Mouse (Mus musculus) gonadal fat pad, adult 2 months (tissue): Measurements from ENCODE around the gene Fam240a. TPM values are rescaled to one million over a fixed set of nuclear protein-coding genes. Genes with fewer than 3 reads are reported as not detected.

ENCODE experiments used
- DNase-seq: peaks from one replicate; pipeline ENCODE4 v3.0.0-alpha.2; 2012; ENCODE audit warnings: low read depth
- polyA plus RNA-seq: library from polyadenylated mRNA; depleted of rRNA; stranded (reverse); fragments of >200 nt; gene quantifications from 2 replicates; pipeline ENCODE4 v1.2.3, GENCODE M21; 2012; rRNA removed

Fam240a gene
- not detected in 2 replicates for polyA plus RNA-seq

DNA sequence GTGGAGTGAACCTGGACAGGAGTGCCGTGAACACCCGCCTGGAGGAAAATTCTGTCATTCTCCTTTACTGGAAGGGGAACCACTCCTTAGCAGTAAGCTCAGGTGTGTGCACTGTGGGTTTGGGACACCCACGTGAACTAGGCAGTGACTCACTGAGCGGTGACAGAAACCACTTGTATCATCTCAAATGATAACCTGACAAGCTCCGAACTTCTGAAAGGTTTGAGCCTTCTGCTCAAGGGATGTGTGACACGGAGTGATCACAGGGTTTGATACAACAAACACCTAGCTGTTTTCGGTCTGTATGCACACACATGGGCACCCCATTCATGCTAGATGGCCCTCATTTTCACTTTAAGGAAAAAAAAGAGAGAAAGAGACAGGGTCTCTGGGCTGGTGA, at the start of gene Fam240a:
Gene Fam240a, minus strand, starts transcription at position 76 of the 400 bp plus-strand sequence.
- DNase-seq, result no peak

DNA sequence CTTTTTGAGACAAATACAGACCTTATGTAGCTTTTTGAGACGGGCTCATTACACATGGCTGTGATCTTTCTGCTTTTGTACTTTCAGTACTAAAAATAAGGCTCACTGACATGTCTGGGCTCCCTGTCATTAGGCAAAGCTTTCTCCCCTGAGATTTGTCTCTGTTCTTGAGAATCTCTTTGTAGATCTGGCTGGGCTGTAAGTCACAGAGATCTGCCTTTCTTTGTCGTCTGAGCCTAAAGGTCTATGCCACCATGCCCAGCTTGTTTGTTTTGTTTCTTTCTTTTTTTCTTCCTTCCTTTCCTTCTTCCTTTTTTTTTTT, 49.2 kb upstream of the Fam240a start:
- DNase-seq, result no peak

DNA sequence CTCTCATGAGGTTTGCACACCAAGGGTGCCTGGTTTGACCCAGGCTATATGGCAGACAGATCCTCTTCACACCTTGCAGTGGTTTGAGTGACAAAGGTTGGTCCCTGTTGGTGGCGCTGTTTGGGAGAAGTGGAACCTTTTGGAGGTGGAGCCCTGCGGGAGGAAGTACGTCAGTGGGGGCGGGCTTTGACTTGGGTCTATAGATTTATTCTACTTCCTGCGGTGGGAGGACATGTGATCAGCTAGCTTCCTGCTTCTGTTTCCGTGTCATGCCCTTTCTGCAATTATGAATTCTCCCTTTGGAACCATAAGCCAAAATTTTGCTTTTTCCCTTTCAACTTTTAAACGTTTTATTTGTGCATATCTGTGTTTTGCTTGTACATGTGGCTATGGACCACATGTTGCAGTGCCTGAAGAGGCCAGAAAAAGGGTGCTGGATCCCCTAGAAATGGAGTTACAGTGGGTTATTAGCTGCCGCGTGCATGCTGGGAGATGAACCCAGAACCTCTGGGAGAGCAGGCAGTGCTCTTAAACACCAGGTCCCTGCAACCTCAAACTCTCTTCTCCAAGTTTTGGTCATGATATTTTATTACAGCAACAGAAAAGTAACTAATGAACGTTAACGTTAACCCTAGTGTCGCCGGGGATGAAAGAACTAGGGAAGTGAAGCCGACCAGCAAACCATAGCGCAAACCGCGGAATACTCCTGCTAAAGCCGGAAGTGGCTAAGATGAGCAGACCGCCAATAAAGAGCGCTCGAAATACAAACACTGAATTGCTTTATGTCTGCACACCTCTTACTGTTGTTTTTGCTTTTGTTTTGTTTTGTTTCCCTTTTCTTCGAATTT, 48.6 kb upstream of the Fam240a start:
- DNase-seq, result no peak

DNA sequence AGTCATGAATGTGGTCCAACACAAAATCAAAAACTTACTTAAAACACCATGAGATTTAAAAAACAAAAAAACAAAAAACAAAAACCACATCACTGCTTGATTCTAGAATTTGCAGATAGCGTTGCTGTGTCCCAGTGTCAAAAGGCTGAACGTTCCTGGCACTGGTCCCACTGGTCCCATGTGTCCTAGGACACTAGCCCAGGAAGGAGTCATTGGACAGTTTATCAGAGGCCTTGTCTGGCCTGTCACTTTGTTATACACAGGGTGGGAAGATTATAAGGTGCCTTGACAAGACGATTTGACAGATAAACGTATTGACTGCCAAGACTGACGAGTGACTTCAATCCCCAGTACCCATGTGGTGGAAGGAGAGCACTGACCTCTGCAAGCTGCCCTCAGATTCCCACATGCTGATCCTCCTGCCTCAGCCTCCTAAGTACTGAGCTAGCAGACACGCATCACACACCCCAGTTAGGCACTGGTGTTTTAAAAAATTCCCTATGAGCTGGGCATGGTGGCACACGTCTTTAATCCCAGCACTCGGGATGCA, 47.0 kb upstream of the Fam240a start:
- no peak for DNase-seq

DNA sequence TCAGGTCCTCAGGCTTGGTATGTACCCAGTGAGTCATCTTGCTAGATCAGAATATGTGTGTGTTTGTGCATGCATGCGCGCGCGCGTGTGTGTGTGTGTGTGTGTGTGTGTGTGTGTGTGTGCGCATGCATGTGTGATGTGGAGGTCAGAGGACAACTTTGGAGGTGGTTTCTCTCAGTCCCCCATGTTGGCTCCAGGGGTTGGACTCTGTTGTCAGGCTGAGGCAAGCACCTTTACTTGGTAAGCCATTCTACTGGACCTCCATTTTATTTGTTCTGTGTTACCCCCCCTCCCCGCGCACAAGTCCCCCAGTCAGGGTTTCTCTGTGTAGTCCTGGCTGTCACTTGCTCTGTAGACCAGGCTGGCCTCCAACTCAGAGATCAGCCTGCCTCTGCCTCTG, 44.7 kb upstream of the Fam240a start:
- no peak for DNase-seq

DNA sequence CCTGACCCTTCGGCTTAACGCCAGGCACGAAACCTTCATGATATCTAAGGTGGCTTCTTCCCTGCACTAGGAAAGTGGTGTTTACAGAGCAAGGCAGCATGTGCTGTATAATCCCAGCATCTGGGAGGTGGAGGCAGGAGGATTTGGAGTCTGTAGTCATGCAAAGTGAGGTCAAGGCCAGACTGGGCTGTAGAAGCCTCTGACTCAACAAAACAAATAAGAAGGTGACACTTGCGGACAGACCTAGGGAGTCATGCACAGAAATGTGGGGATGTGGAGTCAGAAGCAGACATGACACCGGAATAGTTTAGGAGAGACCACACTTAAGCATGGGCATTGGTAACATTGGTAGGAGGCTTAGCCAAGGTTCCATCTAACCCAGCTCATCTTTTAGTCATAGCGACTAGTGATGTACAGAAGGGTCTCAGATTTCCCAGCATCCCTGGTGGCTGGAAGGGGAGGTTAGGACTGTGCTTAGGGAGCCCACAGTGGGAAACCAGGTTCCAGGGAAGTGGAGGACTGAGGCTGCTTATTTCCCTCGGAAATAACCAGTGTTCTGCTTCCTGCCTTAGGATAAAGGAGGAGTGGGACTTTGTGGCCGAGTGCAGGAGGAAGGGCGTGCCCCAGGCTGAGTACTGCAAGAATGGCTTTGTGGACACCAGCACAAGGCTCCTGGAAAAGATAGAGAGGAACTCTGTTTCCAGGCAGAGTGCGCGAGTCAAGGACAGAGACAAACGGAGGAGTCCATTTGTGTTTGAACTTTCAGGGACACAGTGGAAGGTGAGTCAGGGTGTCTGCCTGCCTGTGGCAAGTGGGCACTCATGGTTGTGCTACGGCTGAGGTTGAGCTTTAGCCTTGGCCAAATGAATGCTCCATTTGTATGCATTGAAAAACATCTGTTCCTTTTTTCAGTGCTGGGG, 43.8 kb upstream of the Fam240a start:
- DNase-seq, result no peak

DNA sequence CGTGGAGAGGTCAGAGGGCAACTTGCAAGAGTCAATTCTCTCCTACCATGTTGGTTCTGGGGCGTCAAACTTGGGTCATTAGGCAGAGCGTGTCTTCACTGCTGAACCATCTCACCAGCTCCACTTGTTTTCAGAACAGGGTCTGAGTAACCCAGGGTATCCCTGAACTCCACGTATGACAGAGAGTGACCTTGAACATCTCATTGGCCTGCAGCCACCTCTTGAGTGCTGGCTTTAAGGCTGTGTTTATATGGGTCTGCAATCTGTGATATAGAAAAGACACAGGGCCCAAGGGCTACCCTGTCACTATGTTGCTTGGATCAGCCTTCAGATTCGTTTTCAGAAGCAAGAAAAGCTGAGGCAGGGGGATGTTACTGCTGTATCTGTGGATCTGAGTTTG, 43.0 kb upstream of the Fam240a start:
- DNase-seq, result no peak

DNA sequence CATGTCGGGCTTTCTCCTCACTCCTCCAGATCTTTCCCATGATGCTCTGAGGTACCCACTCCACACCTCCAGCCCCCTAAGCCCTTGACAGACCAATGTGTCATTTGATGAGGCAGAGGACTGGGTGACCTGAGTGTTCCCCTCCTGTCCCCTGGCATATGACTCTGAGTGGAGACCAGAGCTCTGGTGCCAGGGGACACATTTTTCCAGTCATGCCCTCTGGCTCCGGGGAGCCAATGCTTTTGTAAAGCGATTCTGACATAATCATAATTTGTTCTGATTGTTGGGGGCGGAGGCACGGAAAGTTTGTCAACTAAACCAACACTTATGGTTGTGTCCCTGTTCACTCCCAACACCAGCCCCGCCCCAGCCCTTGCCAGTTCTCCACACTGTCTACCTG, 39.3 kb upstream of the Fam240a start:
- DNase-seq, result no peak

DNA sequence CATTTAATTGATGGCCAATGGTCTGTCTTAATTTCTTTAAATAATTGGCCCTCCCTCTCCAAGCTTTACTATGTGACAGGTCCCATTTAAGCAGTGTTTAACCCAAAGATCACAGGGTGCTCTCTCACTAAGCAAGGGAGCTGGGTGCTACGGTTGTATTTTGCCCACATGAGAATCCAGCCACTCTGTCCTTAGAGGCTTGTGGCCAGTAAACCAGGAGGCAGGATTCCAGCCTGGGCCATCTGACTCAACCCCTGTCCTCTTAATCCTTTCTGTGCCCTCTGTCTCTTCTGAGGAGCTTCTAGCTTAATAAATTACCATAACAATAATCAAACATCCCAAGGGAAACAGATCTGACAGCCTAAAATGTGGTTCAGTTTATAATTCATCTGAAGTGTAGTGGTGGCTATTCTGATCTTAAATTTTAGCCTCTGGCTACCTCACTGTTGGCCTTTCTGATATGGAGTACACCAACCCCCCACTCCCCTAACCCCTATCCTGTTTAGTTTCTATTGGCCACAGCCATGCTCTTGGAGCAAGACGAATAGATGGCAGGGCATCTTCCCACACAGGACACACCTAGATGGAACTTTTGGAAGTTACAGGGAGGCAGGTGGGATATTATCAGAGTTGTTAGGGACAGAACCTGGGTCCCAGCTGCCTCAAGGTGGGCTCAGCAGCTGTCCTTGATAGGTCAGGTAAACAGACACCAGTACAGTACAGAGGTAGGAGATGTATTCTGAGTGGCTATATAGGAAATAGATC, 38.2 kb upstream of the Fam240a start:
- no peak for DNase-seq

DNA sequence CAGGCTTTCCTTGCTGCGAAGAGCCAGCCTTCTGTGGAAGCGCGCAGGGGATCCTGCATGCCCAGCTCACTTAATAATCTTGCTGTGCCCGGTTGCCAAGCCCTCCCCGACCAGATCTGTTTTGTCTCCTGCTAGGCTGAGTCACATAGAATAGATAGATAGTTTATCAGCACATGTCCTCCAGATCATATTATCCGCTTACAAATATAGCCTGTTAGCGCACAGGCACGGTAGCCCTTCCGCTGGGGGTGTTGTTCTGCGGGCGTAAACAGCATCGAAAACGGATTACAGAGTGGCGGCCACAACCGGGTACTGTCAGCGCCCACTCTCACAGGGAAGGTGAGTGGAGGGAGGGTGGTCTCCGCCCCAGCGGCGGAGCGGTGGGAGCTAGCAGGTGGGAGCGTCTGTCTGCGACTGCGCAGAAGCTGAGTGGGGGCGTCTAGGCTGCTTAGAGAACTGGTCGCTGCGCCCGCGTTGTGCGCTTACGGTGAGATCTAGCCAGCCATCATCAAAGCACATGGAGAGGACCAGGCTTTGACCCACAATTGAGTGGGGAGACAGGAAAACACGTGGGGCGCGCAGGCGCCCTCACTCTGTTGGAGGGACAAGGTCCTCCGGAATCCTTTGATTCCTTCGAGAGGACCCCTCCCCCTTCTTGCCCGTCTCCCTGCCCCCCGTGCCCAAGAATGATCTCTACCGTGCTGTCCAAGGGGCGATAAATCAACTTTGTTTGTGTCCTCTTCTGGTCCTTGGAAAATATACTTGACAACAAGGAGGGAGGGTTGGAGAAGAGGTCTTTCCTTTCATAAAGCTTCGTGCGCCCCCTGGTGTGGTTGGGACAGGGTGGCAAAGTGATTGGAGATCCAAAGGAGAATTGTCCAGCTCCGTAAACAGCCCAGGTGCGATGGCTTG, 37.1 kb upstream of the Fam240a start:
- DNase-seq, result no peak

DNA sequence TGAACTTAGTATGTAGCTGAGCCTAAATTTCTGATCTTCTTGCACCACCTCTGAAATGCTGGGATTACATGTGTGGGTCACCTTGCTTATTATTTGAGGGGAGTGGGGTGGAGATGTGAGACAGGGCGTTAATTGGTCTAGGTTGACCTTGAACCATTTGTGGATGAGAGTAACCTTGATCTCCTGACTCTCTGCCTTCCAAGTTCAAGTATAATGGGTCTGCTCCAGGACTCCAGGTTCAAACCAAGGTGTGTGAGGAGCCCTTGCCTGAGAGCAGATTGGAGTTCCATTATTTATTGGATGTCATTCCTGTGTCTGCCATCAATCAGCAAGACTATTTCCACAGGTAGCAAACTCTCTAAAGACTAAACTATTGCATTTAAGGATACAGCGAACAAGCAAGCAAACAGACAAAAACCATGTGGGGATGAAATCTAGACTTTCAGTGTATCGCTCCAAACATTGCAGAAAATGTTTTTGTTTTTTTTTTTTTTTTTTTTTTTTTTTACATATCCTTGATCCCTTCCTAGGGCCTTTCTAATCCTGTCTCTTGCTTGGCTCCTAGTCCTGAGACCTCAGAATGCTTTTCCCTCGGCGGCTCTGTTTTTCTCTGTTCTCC, 36.4 kb upstream of the Fam240a start:
- DNase-seq, result no peak

DNA sequence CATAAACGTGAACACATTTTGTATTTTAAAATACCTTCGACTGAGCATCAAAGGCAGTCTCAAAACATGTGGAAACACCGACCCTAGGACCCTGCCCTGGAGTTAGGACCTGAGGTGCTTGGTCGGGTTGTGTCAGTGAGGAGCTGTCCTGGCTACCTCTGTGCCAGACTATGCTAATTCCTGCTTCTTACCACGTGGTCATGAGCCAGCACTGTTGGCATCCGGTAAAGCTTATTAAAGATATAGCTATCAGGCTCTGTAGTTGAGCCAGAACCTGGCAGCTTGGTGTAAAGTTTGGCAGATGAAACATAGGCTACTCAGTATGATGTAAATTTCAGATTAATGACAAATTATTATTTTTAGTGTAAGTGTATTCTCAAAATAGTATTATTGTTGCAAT, 35.7 kb upstream of the Fam240a start:
- DNase-seq, result no peak

DNA sequence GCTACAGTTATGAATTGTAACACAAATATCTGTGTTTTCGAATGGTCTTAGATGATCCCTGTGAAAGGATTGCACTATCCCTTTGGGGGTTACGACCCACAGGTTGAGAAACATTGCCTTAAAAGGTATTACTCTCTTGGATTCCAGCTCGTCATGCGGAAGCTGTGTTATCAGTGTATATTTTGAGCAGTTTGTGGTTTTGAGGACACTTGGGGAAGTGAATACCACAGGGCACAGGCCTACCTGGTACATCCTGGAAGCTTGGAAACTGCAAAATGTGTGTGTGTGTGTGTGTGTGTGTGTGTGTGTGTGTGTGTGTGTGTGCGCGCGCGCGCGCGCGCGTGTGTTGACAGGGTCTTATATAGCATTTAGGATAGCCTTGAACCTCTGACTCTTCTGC, 35.2 kb upstream of the Fam240a start:
- no peak for DNase-seq

DNA sequence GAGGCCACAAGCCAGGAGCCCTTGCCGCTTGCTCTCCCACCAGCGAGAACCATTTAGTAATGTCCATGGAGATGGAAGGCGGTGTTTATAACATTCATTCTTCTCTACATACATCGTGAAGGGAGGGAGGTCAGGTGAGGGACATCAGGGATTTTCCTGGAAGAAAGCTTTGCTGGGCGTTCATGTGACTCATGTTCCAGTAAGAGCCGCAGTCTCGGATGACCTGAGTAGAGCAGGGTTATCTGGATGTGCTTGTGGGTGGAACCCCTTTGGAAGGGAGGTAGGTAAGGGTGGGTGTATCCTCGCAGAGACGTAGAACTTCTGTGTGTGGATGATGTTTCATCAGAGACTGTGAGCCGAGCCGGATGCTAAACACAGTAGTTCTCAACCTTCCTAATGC, 34.7 kb upstream of the Fam240a start, which contains the start of gene Lrrc2:
Gene Lrrc2, plus strand, starts transcription at position 149 of the 400 bp plus-strand sequence.
- no peak for DNase-seq

DNA sequence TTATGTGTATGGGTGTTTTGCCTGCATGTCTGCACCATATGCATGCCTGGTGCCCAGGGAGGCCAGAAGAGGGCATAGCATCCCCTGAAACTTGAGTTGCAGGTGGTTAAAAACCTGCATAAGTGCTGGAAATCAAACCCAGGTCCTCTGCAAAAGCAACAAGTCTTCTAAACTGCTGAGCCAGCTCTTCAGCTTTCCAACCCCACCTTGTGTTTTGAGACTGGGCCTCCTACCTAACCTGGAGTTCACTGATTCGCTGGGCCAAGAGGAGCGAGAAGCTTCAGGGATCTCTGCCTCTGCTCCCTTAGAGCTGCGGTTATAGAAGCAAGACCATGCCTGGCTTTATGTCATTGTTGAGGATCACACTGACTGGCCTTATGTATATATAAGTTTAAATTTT, 33.4 kb upstream of the Fam240a start:
- DNase-seq, result no peak

DNA sequence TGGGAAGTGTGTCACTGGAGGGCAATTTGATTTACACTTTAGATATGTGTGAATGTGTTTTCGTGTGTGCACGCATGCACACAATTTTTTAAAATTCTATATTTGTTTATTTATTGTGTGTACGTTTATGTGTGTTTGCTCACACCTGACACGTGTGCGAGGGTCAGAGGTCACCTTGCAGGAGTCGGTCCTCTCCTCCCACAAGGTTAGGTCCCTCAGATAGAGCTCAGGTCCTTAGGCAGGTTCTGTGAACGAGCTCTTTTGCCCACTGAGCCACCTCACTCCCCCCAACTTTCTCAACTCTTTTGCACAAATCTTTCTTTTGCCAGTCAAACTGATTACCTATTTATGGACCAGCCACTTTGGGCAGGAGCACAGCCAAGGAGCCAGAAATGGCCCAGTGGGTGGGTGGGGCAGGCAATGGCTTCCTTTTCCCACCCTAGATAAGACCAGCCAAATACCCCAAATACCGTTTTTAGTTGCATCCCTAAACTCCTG, 32.2 kb upstream of the Fam240a start:
- no peak for DNase-seq

DNA sequence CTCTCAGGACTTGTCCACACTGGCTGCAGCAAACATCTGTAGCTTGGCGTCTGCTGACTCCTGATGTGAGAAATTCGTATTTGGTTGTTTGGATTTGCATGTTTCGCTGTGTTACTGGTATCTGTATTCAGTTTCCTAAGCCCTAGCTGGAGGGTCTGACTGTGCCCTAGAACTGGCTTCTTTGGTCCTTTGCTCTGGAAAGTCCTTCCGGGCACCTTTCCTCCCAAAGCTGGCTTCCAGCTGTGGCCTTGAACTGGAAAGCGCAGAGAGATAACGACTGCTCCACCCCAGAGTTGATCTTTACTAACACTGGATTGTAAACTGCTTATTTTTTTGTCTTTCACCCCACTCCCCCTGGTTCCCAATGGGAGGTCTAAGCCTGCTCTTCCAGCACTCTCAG, 31.2 kb upstream of the Fam240a start:
- no peak for DNase-seq

DNA sequence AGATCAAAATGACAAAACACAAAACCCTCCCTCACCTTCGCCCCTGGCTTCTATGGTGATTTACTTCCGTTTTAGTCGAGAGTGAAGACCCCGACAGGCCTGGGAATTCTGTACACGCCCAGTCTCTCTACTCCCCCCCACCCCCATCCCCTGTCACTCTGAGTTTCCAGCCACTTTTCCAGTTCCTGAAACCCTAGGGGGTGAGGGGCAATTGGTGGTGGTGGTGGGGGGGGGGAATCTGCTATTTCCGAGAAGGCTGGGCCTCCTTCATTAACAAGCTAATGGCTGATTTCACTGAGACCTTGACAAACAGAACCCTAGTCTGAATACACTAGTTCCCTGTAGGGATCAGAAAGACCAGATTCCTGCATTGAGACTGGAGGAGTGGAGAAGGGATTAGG, 30.6 kb upstream of the Fam240a start:
- no peak for DNase-seq

DNA sequence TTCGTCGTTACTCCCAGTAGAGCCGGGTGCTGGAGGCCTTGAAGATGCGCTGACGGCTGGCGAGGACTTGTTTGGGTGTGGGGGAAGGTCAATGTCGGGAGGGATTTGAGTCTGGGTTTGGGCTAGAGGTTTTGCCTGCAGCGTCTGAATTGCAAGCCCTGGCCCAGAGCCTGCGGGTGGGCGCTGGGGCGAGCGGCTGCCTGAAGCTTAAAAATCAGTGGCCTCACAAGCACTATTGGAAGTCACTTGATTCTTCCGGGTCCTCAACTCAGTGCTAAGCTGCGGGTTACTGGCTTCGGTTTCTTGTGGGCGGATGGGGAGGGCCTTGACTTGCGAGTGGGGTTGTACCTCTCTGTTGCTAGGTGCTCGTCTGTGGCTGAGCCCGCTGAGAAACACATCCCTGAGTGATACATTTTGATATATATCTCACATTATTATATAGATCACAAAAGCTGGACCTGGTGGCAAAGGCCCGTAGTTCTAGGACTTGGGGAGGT, 29.9 kb upstream of the Fam240a start:
- no peak for DNase-seq

DNA sequence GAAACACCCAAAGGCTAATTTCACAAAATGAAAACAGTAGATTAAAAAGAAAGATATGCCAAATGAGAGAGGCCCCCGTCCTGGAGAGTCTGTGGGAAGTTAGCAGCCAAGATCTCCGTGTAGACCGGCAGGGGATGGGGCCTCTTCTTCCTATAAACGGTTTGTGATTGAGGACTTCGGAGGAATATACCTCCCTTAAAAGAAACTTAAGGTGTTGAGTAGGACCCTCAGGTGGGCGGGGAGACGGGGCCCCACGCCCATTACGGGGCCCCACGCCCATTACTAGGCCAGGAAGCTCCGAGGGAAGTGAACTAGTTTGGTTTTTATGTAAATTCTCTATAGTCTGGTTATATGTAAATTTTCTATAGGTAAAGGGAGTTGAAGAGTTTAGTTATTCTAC, 29.3 kb upstream of the Fam240a start, which contains the start of gene Tdgf1:
Gene Tdgf1, minus strand, starts transcription at position 233 of the 400 bp plus-strand sequence.
- no peak for DNase-seq
